Mouse (Mus musculus) WW6 (cell line): Measurements from ENCODE around the gene Ppp1r26.
"Not testable (repeated sequence)": the region's sequence is repeated elsewhere in the genome, so short reads cannot be mapped to it uniquely, and the experiment has no call there.

Experiments used
- DNase-seq: peaks from one replicate; pipeline ENCODE4 v3.0.0-alpha.2; 2013; ENCODE audit warnings: low read depth, low spot score

The Ppp1r26 gene

DNA sequence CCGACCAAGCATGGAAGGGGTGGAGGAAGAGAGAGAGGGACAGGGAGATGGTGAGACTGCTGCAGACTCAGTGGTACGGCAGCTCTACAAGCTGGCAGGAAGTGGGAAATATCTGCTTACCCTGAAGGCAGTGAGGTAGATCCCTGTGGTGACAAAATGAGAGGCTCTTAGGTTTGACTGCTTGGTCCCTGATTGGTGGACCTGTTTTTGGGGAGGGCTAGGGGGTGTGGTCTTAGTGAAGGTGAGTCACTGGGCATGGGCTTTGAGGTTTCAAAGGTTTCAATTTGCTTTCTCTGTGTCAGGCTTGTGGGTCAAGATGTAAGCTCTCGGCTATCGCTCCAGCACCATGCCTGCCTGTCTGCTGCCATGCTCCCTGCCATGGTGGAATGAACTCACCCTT is 1.5 kb upstream of the Ppp1r26 start:
- no peak for DNase-seq

DNA sequence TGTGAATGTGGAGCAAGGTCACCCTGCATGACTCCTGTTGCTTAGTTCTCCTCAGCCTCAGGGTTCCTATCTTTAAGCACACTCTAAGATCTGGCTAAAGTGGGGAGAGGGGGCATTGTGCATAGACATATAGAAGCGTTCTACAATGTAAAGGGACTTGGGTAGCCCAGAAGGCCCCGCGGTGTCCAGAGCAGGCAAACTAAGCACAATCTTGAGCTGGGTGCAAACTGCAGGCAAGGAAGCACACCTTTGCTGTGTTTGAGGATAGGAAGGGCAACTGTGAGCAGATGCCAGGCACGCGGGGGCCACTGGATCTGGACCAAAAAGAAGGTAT is 452 bp upstream of the Ppp1r26 start:
- no peak for DNase-seq

DNA sequence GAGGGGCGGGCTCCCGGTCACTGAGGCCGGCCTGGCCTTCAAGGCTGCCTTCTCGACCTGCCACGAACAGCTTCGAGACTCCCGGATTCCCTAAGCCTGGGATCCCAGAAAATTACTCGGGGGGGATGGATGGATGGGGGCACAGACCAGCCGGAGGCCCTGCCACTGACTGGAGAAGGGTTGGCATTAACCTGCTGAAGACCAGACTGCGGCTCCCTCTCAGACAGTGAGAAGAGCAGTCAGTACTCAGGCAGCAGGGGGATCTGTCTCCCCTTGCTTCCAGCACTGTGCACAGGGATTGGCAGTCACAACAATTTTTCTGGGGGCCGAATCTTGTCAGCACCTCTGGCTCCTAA is 693 bp downstream of the Ppp1r26 start:
- DNase-seq = no peak

DNA sequence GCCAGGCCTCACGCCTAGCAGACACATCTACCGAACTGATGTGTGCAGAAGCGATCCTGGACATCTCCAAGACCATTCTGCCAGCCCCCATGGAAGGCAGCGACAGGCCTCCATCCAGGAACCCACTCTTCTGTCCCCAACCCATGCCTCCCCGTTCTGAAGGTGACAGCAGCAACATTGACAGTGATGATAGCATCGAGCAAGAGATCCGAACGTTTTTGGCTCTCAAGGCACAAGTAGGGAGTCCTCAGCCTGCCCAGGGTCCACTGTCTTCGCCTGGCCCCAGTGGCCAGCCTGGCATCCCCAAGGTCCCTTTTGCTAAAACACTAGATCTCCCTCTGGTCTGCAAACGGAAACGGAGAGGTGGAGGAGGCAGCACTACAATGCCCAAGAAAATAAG is 5.1 kb downstream of the Ppp1r26 start:
- DNase-seq = no peak

DNA sequence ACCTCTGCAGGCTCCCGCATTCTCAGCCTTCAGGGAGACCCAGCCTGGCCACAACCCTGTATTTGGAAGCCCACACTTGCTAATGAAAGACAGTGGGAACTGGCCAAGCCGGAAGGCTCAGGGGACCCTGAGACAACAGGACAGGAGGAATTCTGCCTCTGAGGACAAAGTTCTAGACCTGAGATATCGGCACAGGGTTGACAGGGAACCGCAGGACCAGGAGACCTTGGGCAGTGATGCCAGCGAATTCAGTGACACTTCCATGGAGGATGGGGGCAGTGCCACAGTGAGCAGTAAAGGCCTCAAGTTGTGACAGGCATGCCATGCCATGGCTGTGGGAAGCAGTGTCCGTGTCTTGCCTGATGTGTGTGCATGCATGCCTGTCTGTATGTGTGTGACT is 6.9 kb downstream of the Ppp1r26 start:
- DNase-seq = no peak

DNA sequence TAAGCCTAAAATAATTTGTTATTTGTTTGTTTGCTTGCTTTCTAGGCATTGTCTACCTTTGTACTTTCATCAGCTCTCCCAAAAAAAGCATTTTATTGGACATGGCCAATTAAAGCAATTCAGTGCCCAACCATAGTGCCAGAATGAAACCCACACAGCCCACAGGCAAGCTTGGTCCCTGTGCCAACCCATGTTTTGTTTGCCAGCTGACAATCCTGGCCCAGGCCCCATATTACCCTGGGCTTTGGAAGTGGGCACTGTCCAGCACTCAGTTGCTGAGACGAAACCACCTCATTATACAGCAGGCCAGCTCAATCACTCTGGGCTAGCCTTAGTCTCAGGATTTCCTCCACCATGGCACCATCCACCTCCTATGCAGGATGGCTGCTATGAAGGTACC is 10.0 kb downstream of the Ppp1r26 start:
- no peak for DNase-seq

DNA sequence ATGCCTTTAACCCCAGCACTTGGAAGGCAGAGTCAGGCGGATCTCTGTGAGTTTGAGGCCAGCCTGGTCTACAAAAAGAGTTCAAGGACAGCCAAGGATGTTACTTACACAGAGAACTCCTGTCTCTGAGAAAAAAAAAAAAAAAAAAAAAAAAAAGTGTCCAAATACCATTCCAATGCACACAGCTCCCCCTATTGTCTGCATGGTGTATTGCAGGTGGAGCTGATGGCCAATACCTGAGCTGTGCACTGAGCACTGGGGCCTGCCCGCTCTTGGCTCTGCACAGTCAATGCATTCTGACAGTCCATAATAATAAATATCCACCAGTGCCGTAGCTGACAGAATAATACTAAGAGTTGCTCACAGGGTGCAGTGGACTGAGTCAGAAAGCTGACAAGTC is 17.3 kb downstream of the Ppp1r26 start:
- DNase-seq = peak; percentile 61

DNA sequence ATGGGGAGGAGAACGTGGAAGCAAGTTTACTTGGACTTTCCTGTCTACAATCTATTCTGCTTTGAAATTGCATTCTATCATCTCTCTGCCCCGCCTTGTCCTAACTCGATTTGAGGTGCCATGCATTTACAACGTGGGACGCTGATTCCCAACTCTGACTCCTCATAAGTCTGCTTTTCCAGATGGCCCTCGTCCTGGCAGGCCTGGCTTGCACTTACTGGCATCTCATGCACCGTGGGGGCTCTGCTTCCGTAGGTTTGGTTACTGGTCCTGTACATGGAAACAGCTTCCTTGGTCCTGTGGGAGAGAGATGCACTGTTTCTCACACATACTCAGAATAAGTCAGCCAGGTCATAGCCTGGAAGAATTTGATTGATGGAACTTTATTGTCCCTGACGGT is 18.3 kb downstream of the Ppp1r26 start:
- DNase-seq = no peak

DNA sequence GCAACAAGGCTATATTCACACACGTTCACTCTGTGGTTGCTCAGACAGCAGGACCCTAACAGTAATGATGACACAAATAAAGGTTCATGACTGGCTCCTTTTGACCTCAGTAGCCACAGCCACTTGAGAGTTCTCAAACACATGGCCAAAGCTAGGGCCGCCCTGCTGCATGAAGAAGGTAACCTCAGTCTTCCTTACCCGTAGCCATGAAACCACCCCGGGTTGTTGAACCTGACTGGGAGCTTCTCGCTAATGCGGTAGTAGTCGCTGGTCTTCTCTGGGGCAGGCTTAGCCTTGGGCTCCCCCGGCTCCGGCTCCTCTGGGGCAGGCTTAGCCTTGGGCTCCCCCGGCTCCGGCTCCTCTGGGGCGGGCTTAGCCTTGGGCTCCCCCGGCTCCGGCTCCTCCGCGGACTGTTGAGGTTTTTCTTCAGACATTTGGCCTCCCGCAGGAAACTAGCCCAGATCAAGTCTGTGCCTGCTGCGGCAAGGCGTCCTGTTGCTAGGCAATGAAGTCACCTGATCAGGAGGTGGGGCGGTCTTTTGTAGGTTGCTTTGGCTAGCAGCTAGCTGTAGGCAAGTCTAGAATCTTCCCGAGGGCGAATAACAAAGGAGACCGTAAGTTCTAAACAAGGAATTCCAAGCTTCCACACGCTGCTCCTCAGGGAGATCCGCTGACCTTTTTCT is 19.4 kb downstream of the Ppp1r26 start, which contains the start of gene 1700007K13Rik:
TSS of gene 1700007K13Rik (minus strand) at position 497 of the 683 bp plus-strand sequence.
- DNase-seq = peak; percentile 82

DNA sequence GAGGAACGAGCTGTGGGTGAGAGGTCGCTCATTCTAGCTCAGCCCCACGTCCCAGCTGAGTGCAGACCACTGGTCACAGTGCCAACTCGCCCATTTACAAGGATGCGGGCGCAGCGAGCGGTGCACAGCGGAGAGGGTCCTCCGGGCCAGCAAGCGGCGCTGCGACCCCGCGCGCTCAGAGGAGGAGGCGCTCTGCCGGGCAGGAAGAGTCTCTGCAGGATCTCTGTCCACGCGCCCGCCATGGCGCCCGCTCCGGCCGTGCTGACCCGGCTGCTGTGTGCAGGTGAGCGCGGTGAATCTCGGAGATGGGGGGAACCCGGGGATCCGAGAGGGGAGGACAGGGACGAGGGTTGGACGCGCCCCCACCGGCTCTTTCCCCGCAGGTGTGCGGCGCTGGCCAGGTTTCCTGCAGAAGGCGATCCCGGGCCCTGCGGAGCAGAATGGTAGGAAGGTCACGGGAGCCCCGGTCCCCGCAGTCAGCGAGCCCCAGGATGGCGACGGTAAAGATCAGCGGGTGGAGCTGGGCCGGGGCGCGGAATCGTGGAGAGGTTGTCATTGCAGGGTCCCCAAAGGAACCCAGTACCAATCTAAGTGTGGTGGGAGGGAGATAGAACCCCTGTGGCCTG is 21.4 kb downstream of the Ppp1r26 start, which contains the start of gene Mrps2:
TSS of gene Mrps2 (plus strand) at position 207 of the 626 bp plus-strand sequence.
- peak; percentile 74 for DNase-seq

DNA sequence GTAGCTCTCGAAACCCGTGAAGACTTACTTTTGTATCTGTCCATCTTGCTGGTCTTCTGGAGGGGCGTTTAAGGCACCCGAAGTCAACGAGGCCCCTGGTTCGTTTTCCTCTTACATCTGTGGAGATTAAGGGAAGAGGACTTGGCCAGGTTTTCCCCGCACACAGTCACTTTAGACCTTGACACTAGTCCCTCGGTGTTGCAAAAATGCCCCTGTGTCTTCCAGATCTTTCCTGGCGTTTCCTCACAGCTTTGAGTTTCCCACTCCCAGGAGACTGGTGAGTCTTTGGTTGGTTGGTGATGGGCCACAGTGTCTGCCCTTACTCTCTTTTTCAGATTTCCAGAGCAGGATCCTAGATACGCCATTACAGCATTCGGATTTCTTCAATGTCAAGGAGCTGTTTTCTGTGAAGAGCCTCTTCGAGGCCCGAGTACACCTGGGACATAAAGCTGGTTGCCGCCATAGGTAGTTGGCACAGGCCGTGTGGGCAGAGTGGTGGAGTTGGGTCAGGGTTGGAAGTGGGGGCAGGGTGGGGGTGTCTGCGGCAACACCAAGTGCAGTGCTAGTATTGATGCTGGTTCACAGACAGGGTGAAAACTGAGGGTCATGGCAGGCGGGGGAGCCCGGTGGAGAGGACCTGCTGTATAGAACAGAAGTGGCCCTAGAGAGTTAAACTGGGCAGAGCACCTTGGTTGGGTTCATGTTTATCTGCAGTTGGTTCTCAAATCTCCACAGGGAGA is 22.1 kb downstream of the Ppp1r26 start:
- DNase-seq = no peak

DNA sequence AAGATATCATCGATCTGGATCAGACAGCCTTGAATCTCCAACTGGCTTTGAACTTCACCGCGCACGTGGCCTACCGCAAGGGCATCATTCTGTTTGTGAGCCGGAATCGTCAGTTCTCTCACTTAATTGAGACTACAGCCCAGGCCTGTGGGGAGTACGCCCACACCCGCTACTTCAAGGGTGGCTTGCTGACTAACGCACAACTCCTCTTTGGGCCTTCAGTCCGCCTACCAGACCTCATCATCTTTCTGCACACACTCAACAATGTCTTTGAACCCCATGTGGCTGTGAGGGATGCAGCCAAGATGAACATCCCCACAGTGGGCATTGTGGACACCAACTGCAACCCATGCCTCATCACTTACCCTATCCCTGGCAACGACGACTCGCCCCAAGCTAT is 22.9 kb downstream of the Ppp1r26 start:
- no peak for DNase-seq

DNA sequence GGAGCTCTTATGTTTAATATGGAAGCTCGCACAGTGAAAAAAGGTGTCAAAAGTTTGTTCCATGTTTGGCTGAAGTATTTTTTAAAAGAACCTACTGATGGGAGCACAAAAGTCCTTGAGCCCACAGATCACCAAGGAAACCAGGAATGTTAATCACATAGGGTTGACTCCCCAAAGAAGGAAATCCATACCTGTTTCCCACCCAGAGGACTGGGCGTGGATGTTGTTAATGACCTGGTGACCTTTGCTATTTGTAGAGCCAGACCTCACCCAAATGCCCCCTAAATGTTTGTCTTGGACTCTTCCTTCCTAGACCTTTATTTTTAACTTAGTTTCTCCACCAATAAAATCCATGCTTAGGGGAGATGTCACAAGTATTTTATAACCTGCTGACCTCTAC is 24.0 kb downstream of the Ppp1r26 start:
- DNase-seq = no peak

DNA sequence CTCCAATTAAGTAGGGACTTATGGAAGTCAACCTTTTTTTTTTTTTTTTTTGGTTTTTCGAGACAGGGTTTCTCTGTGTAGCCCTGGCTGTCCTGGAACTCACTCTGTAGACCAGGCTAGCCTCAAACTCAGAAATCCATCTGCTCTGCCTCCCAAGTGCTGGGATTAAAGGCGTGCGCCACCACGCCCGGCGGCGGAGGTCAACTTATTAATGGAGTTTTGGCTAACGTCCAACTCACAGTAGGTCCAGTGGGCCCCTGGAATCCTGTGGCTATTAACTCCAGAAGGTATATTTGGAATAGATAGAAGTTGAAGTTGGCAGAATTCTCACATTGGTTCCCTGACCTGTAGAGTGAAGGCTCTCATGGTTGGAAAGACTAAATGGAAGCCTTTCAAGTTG is 25.4 kb downstream of the Ppp1r26 start:
- not testable (repeated sequence) for DNase-seq

DNA sequence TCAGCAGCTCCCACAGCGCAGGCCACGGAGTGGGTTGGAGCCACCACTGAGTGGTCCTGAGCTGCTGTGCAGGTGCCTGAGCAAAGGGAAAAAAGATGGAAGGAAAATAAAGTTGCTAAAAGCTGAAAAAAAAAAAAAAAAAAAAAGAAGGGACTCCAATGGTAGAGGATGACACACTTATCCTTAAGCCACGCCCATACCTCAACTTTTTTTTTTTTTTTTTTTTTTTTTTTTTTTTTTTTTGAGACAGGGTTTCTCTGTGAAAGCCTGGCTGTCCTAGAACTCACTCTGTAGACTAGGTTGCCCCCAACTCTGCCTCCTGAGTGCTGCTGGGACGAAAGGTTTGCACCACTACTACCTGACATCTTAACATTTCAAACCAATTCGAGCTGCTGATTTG is 31.4 kb downstream of the Ppp1r26 start:
- DNase-seq = not testable (repeated sequence)

DNA sequence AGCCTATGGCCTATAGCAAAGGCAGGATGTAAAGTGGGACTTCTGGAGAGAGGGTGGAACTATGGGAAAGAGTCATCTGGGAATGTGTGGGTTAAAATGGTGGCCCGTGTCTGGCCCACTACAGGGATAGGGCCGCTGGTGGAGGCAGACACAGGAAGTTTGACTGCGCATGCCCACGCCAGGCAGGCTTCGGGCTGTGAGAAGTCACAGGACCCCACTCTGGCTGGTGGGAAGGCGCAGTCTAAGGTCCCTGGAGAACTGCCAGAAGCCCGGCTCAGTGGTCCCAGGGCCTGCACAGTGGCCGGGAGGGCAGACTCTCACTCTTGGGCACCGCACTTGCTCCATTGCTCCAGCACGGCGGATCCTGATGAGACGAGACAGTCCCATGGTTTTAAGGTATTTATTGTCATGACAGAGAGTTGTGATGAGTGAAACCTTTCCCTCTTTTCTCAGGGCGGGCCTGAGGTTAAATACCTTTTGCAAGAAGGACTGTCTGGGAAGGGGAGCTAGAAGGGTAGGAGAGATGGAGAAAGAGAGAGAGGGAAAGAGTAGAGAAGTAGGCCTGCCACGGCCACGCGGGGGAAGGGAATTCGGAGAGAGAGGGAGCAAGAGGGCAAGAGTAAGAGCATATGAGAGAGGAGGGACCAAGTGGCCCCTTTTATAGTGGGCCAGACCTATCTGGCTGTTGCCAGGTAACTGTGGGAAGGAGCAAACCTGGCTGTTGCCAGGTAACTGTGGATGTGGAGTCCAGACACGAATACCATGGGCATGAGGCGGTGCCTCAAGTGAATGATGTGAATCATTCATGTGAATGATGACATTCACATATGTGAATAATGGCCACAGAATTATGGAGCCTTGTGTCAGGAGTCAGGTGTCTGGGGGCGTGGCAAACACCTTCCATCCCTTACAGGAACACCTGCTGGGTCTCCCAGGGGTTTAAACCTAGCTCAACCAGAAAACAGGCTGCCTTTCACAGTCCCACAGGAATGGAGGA is 32.9 kb downstream of the Ppp1r26 start:
- DNase-seq = peak; percentile 39

DNA sequence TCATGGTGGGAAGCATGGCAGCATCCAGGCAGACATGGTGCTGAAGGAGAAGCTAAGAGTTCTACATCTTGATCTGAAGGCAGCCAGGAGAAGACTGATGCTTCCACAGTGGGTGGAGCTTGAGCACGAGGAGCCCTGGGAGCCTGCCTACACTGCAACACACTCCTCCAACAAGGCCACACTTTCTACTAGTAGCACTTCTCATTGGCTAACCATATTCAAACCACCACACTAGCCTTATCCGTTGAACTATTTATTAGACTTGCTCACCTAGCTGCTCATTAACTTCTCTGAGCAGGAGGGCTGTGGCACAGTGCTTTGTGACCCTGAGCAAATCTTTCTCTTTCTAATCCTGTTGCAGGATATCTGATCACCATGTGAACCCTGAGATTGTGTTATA is 37.3 kb downstream of the Ppp1r26 start:
- no peak for DNase-seq

DNA sequence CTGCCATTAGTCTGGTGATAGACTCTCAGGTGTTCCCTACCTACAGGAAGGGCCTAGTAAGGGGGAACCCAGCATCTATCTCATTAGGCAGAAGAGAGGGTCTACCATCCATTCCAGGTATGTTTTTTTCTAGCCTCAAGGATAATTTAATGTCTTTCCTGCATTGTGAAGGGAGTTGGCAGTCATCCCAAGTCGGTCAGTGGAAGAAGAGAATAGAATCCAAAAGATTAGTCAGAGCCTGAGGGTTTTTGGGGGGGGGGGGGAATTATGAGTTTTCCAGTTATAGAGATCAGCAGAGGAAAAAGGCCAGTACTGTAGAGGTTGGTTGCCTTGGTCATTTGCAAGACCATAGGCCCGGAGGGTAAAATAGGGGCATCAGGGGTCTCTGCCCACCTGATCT is 47.9 kb downstream of the Ppp1r26 start:
- no peak for DNase-seq

DNA sequence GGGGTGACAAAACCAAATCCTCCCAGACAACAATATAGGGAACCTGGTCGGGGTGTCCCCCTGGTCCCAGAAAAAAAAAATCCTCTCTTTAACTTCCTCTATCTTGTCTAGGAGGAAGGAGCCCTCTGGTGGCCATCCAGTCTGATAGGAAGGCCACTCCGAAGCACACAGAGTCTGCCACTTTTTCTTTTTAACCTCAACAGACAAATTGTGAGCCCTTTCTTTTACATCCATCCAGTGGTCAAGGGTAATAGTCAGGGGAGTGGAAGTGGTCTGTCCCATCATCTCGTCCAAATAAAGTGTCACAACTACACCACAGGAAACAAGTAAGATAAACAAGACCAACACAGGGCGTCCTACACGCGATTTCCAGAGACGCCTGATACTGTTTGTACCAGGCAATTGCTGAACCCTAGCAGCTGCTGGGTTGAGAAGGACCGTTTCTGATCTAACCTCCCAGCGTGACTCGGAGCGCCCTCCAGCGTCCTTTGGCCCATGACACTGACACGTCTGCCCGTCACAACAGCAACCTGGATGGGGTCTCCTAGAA is 48.7 kb downstream of the Ppp1r26 start:
- no peak for DNase-seq

DNA sequence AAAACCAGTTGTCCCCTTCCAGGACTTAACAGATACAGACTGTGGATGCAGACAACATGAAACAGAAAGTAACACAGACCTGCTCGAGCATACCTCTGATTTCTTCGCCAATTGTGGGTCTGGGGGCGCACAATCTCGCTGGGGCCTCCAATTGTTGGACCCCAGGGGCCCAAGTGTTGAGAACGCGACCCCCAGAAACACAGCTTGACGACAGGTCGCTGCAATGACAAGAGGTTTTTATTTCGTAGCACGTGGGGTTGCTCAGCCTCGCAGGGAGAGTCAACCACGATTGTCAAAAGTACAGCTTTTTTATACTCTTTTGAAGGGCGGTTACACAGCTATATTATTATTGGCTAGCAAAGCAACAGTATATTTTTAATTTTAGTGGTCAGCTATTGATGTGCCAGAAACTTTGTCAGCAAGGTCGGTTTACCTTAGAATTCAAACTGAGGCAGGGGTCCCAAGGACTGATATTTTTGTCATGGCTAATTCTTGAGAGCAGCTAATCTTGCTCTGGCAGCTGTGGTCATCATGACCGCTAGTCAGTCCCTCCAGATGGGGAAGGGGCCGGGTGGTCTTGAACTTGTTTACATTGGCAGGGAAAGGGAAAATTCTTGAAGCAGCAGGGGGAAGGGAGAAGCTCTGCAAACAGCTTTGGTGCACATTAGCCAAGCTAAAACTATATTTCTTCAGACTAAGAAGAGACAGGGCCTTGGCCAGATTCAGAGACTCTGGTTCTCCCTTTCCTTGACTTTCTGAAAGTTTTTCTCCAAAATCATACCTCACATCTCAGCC is 49.4 kb downstream of the Ppp1r26 start:
- no peak for DNase-seq

DNA sequence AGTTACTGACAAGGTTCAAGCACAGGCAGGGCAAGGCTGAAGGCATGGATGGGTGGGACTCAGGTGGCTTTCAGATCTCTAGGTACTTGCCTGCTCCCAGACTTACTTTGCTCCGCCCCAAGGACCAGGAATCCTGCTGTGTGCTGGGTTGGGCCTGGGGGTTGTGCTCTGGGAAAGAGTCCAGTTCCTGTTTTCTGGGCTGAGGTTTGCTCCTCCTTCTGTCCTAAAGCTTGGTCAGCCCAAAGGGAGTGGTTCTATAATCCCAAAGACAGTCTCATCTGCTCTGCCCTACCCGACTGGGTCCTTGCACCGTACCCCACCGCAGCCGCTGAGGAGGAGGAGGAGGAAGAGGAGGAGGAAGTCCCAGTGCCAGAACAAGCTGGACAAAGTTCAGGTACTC is 50.1 kb downstream of the Ppp1r26 start, which contains the start of gene Gbgt1:
TSS of gene Gbgt1 (plus strand) at position 221 of the 400 bp plus-strand sequence.
- no peak for DNase-seq
